Mouse (Mus musculus): Measurements from ENCODE around the gene BC061237. TPM values are rescaled to one million over a fixed set of nuclear protein-coding genes. Genes with fewer than 3 reads are reported as not detected.

The BC061237 gene
- total RNA-seq (2023): not detected

DNA sequence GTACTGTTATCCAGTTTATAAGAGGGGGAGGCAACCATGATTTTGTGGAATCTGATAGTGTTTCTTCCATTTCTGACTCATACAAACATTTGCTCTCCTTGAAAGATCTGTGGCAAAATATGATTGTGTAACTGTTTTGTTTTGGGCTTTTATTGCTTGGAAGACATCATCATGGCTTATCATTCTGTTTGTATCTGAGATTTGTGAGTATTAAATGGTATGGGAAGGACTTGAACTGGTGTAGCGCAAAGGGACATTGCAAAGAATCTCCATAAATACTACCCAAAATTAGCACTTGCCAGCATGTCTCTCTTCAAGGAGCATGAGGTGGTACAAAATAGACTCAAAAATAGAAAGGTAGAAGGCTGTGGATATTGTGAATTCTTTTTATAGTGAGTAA lies at the start of gene BC061237:
TSS of gene BC061237 (plus strand) at position 301 of the 400 bp plus-strand sequence.

GRCm38 (mm10) chr14:44517976-44518375 lies 25.7 kb downstream of the BC061237 start, which contains the start of gene Gm17093:
Gene Gm17093 (plus strand): TSS chr14:44518276.

Other genes with a start within 250 kb of the BC061237 start
- not detected for gene Gm8220, start 206.9 kb upstream of the BC061237 start, total RNA-seq (2023)
- not detected for gene Gm5930, start 153.9 kb upstream of the BC061237 start, total RNA-seq (2023)
- not detected for gene Gm8229, start 127.1 kb upstream of the BC061237 start, total RNA-seq (2023)
- not detected for gene Gm3371, start 81.8 kb upstream of the BC061237 start, total RNA-seq (2023)
- not detected for gene Gm8232, start 58.8 kb upstream of the BC061237 start, total RNA-seq (2023)
- gene Gm17093, start 25.8 kb downstream of the BC061237 start, total RNA-seq (2023): not detected
- gene Gm8247, start 90.7 kb downstream of the BC061237 start, total RNA-seq (2023): not detected
- gene Gm5624, start 135.5 kb downstream of the BC061237 start, total RNA-seq (2023): not detected
- gene Gm8257, start 214.0 kb downstream of the BC061237 start, total RNA-seq (2023): not detected